Mouse (Mus musculus) liver, embryonic 14.5 days (tissue): ENCODE data around the gene Ctnnd2. TPM values are rescaled to one million over a fixed set of nuclear protein-coding genes. Genes with fewer than 3 reads are reported as not detected.

ENCODE experiments used
- ATAC-seq: fragments of 200-750 bp; cut with Nextera tagmentation; 2 replicates; pipeline ENCODE4 v1.8.0; 2017; ENCODE audit warnings: moderate number of reproducible peaks, mild to moderate bottlenecking, moderate library complexity; ENCODE audit not compliant: insufficient read depth
- DNase-seq, 3 experiments: peaks; one replicate each; pipeline ENCODE4 v3.0.0-alpha.2; 2012 to 2013; ENCODE audit warnings: low read depth in 3 of 3, low spot score in 3 of 3
- H3K27ac ChIP-seq: fragments of 300-500 bp; sonication (generic); 2 replicates; pipeline ENCODE4 v1.5.1; 2014; ENCODE audit warnings: moderate library complexity, mild to moderate bottlenecking, control low read depth, inconsistent platforms
- H3K27me3 ChIP-seq: fragments of 300-500 bp; sonication (generic); 2 replicates; pipeline ENCODE4 v1.6.1; 2014; ENCODE audit warnings: mild to moderate bottlenecking, low read length, moderate library complexity; ENCODE audit not compliant: control insufficient read depth, insufficient read depth
- H3K36me3 ChIP-seq: fragments of 300-500 bp; sonication (generic); replicated peaks from 2 replicates; pipeline ENCODE4 v1.6.1; 2014; ENCODE audit warnings: low read depth; ENCODE audit not compliant: control insufficient read depth, insufficient read depth
- H3K4me1 ChIP-seq, 2 experiments: fragments of 200-500 bp in 1 of 2; fragments of 300-500 bp in 1 of 2; sonication (generic) in 1 of 2; replicated peaks; 2 replicates each; pipeline ENCODE4 v1.6.1; 2012 to 2014; ENCODE audit warnings: antibody characterized with exemption in 1 of 2, inconsistent platforms in 1 of 2, low read length in 1 of 2; ENCODE audit not compliant: control insufficient read depth in 2 of 2, insufficient read depth in 2 of 2
- H3K4me2 ChIP-seq: fragments of 300-500 bp; sonication (generic); 2 replicates; pipeline ENCODE4 v1.6.1; 2014; ENCODE audit warnings: low read depth, mild to moderate bottlenecking, control low read depth, moderate library complexity
- H3K4me3 ChIP-seq, 2 experiments: fragments of 200-500 bp in 1 of 2; fragments of 300-500 bp in 1 of 2; sonication (generic) in 1 of 2; 2 replicates each; pipeline ENCODE4 v1.5.1; 2012 to 2014; ENCODE audit warnings: low read depth in 2 of 2, low read length in 2 of 2, mild to moderate bottlenecking in 2 of 2, control low read depth in 1 of 2, inconsistent platforms in 1 of 2, moderate library complexity in 1 of 2; ENCODE audit not compliant: insufficient read depth in 1 of 2
- H3K9ac ChIP-seq: fragments of 300-500 bp; sonication (generic); replicated peaks from 2 replicates; pipeline ENCODE4 v1.6.1; 2014; ENCODE audit warnings: mild to moderate bottlenecking, control low read depth, moderate library complexity
- H3K9me3 ChIP-seq: fragments of 300-500 bp; sonication (generic); 2 replicates; pipeline ENCODE4 v1.6.1; 2016; ENCODE audit warnings: low read length, mixed read lengths; ENCODE audit not compliant: control insufficient read depth
- CTCF ChIP-seq: IDR thresholded peaks from 2 replicates; pipeline ENCODE4 v1.5.1; 2016; ENCODE audit warnings: antibody characterized with exemption, low read depth, control low read depth
- EP300 ChIP-seq: IDR thresholded peaks from 2 replicates; pipeline ENCODE4 v1.6.1; 2016; ENCODE audit warnings: antibody characterized with exemption, low read depth
- WGBS: fragments of 180-500 bp; shearing (Covaris S2); extraction: QIAGEN DNeasy Blood & Tissue Kit; methylation state at CpG from one replicate; pipeline ENCODE4 v1.1.7; 2014; ENCODE audit not compliant: insufficient replicate concordance; 5-methylcytosine and 5-hydroxymethylcytosine counted together
- polyA plus RNA-seq, 2 experiments: library from polyadenylated mRNA; depleted of rRNA in 1 of 2; stranded (reverse) in 1 of 2; unstranded in 1 of 2; fragments of >200 nt; fragmentation: Nextera tagmentation in 1 of 2; extraction: Ambion mirVana in 1 of 2; gene quantifications; 2 replicates each; pipeline versions ENCODE4 v1.2.1 to v1.2.3; 2012 to 2014

The Ctnnd2 gene
- polyA plus RNA-seq, 2 experiments: 0.09 to 0.11 TPM

GRCm38 (mm10) chr15:30275721-30276120, 103.3 kb downstream of the Ctnnd2 start:
- no peaks in the 10 kb centered on the region for H3K9me3 ChIP-seq
- no peak overlapping the region for H3K4me3 ChIP-seq
- no peak overlapping the region for H3K9ac ChIP-seq
- H3K27ac ChIP-seq: no peak overlapping the region
- DNase-seq (no peak), ATAC-seq (no peak)
- TF ChIP-seq CTCF (no peak), EP300 (no peak)
- no peaks in the 10 kb centered on the region for H3K36me3 ChIP-seq
- WGBS: 68% methylated on average over 5 of the region's 5 CpGs
- H3K4me2 ChIP-seq: no peak overlapping the region
- no peaks in the 10 kb centered on the region for H3K27me3 ChIP-seq
- no peaks in the 10 kb centered on the region for H3K4me1 ChIP-seq

DNA sequence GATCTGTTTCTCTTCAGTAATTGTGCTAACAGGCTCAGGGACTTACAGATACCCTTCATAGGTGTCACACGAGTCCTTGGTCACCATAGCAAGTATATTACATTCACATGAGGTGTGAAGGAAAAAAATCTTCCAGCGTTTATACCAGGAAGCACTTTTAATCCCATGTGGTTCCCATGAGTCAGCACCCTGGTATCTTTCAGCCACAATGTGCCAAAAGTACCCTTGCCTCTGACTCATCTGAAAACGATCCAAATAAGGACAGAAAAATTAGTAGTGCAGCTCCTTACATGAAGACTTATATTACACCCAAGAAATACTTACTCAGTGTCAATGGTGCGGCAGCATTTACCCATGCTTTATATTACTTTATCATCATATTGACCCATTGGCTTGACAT, 104.3 kb downstream of the Ctnnd2 start:
- no peaks in the 10 kb centered on the region for H3K36me3 ChIP-seq
- DNase-seq: no peak
- no peak for ATAC-seq
- H3K4me1 ChIP-seq: no peaks in the 10 kb centered on the region
- H3K27me3 ChIP-seq: no peaks in the 10 kb centered on the region
- no peak overlapping the region for H3K9ac ChIP-seq
- H3K4me2 ChIP-seq: no peak overlapping the region
- no peak overlapping the region for H3K4me3 ChIP-seq
- no peaks in the 10 kb centered on the region for H3K9me3 ChIP-seq
- WGBS: 47% methylated on average over 4 of the region's 4 CpGs
- H3K27ac ChIP-seq: no peak overlapping the region
- TF ChIP-seq CTCF (no peak), EP300 (no peak)

GRCm38 (mm10) chr15:30278610-30279009, 106.2 kb downstream of the Ctnnd2 start:
- H3K4me1 ChIP-seq: no peaks in the 10 kb centered on the region
- no peaks in the 10 kb centered on the region for H3K27me3 ChIP-seq
- H3K9ac ChIP-seq: no peak overlapping the region
- H3K4me2 ChIP-seq: no peak overlapping the region
- WGBS: 57% methylated on average over 4 of the region's 4 CpGs
- H3K27ac ChIP-seq: no peak overlapping the region
- TF ChIP-seq EP300 (no peak), CTCF (no peak)
- H3K9me3 ChIP-seq: no peaks in the 10 kb centered on the region
- H3K36me3 ChIP-seq: no peaks in the 10 kb centered on the region
- ATAC-seq (no peak), DNase-seq (no peak)
- H3K4me3 ChIP-seq: no peak overlapping the region

DNA sequence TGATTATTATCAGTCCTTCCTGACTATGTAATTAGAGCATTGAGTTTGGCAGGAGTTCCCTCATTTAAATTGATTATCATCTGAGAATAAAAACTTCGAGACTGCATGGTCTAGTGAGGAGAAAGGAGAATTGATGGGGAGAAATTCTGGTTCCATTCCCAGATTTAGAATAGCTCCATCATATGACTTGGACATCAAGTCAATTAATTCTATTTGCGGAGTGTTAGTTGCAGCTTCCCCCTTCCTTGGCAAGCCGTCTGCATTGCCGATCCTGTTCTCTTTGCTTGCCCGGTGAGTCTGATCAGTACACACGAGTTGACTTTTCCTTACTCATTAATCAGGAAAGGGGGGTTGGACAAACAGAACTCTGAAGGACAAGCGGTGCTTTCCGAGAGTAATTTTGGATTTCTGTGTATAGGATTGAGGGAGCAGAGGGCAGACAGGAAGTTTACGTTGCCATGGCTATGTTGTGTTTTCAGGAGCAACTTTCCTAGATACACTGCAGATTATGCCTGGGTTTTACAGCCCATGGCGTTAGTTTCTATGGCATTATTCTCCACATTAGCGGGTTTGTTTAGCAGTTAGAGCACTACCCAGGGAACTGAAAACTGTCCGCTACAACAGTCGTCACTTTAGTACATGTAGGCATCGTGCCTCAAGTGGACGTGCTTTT, 113.3 kb downstream of the Ctnnd2 start:
- DNase-seq (peak; percentile 12 to 20 (median 19)), ATAC-seq (peak; percentile 56; the same call in 1 of the 2 replicates)
- H3K27ac ChIP-seq: no peak overlapping the region
- H3K9ac ChIP-seq: no peak overlapping the region
- no peaks in the 10 kb centered on the region for H3K27me3 ChIP-seq
- H3K4me2 ChIP-seq: peak overlapping the region; percentile 41
- TF ChIP-seq CTCF: no peak
- peak overlapping the region in 1 of 2 experiments; percentile 21; a peak in 1 of 4 replicates for H3K4me3 ChIP-seq
- 67% methylated on average over 15 of the region's 15 CpGs for WGBS
- no peaks in the 10 kb centered on the region for H3K9me3 ChIP-seq
- H3K4me1 ChIP-seq: peaks cover 0 to 1% of the 10 kb centered on the region in 2 experiments; a peak in 1 of 4 replicates
- H3K36me3 ChIP-seq: no peaks in the 10 kb centered on the region

DNA sequence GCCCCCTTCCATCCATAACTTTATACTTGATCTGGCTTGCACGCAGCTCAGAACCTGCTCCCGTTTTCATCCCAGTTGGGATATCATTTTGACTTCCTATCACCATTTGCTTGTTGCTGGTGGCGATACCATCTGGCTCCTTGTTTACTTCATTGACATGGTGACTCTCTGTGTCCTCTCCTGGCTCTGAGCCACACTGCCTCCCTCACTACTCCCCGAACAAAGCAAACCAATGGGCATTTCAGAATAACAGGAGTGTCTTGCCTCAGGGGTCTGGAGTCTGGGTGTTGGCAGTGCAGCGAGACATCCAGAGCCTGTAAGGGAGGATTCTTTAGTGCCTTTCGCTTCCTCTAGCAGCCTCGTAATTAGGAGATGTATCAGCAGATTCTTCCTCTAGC, 113.9 kb downstream of the Ctnnd2 start:
- 0 out of 2 replicates have a peak, but pooled peaks have one; percentile 26 for ATAC-seq
- TF ChIP-seq CTCF (no peak), EP300 (no peak)
- H3K4me1 ChIP-seq: peaks cover 0 to 1% of the 10 kb centered on the region in 2 experiments; a peak in 1 of 4 replicates
- no peak overlapping the region for H3K27ac ChIP-seq
- no peak overlapping the region for H3K9ac ChIP-seq
- no peak for DNase-seq
- H3K36me3 ChIP-seq: no peaks in the 10 kb centered on the region
- H3K4me2 ChIP-seq: peak overlapping the region; percentile 41
- H3K4me3 ChIP-seq: peak overlapping the region in 1 of 2 experiments; percentile 21; a peak in 1 of 4 replicates
- 60% methylated on average over 7 of the region's 7 CpGs for WGBS
- H3K9me3 ChIP-seq: no peaks in the 10 kb centered on the region
- no peaks in the 10 kb centered on the region for H3K27me3 ChIP-seq
